Mouse (Mus musculus) lung, postnatal 14 days (tissue): Measurements from ENCODE around the gene Lrg1.
A peak's percentile ranks its signal among the peaks of the same experiment; 100 is the strongest.

Source experiments
- DNase-seq: peaks from one replicate; pipeline ENCODE4 v3.0.0; 2021

Lrg1 gene

GRCm38 (mm10) chr17:56121826-56122225 is at the start of gene Lrg1:
Lrg1 (minus strand) TSS chr17:56122001.
- DNase-seq, result peak; percentile 42

DNA sequence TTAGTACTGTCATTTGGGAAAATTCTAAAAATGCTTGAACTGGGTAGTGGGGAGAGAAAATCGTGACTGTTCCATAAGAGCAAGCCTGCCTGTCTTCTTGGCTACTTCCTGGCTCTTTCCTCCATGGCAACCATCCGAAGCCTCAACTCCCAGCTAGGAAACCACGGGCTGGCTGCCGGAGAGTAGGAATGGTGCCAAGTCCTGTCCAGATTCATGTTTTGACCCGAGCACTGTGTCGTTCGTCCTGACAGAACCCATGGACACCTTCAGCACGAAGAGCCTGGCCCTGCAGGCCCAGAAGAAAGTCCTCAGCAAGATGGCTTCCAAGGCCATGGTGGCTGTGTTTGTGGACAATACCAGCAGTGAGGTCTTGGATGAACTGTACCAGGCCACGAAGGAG is 49.7 kb upstream of the Lrg1 start:
- DNase-seq, result no peak

DNA sequence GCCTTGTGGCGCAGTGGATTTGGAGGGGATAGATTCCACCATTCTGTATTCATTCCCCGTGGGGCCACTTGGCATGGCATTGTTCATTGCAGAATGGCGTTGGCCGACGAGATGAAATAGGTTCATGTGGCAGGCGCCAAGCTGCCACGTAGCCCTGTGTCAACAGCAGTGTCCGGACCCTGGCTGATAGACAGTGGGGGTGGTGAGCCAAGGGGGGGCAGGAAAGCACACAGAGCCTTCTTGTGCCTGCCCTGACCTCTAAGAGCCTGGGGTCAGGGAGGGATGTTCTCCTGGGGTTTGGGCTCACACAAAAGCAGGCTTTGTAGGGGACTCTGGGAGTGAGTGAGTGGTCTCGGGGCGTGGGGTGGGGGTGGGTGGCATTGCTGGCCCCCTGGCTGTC is 48.8 kb upstream of the Lrg1 start:
- no peak for DNase-seq

DNA sequence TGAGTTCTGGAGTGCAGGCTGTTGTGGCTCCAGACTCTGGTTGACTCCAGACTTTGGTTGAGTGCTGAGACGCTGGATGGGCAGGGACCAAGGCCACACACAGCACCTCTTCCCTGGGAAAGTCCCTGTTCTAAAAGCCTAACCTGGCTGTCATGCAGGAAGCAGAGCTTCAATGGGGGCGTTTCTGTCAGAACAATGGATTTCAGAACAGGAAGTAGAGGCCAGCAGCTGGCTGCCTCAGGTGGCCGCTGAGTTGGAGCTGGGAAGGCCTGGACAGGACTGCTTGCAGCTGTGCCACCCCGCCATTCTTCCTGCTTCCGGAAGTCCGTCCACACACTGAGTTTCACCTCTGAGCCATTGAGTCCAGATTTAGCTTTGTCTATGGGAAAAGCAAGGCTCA is 48.0 kb upstream of the Lrg1 start:
- no peak for DNase-seq

DNA sequence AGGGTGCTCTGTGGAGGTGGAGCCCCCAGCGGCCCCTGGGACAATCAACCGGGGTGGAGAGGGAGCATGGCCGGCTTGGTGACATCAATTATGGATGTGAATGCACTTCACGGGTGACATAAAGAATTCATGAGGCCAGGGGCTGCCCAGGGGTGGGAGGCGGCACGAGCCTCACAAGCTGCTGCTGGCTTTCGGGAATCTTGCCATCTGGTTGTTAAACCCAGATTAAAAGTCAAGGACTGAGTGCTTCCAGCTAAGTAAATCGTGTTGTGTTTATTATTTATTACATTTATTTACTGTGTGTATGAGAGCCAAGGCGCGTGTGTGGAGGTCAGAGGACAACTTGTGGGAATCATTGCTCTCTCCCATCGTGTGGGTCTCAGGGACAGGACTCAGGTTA is 43.9 kb upstream of the Lrg1 start:
- no peak for DNase-seq

DNA sequence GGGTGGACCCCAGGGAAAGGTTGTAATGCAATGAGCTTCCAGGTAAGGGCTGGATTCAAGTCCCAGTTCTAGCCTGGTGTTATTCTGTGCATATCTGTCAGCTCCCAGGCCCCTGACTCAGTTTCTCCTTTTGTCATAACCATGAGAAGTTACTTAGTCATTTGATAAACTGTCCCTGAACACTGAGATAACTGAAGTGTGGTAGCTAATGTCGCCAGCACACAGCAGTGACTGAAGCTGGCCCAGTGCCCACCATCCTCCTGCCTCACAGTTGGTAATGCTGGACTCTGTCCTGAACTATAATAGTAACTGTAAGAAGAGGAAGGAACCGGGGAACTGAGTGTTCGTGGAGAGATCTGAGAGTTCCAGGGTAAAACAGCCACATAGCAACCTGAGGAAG is 42.7 kb upstream of the Lrg1 start:
- no peak for DNase-seq

GRCm38 (mm10) chr17:56163523-56164102 is 41.8 kb upstream of the Lrg1 start:
- peak; percentile 23 for DNase-seq

DNA sequence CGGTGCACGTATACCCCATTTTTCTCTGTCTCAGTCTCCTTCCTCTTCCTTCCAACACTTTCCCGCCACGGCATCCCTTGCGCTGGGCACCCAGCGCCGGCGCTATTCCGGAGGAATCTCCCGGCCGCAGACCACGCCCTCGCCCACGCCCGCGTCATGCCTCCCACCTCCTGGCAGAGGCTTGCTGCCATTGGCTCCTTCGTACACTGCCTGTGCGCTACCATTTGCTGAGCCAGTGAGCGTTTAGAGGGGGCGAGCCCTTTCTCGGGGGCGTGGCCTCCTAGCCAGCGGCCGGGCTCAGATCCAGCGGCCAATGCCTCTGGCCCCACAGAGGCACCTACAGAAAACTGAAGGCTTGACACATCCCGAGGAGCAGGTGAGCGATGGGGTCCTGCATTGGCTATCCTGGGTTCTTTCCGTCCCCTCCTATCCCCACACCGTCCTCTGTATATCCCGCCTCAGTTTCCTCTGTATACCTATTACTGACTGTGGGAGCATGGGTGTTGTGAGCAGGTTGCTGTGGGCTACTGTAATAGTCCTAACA is 40.5 kb upstream of the Lrg1 start, which contains the start of gene Tnfaip8l1:
Gene Tnfaip8l1, plus strand, starts transcription at position 247 of the 544 bp plus-strand sequence.
- peak; percentile 97 for DNase-seq

GRCm38 (mm10) chr17:56159729-56160128 is 37.9 kb upstream of the Lrg1 start:
- DNase-seq, result peak; percentile 71

DNA sequence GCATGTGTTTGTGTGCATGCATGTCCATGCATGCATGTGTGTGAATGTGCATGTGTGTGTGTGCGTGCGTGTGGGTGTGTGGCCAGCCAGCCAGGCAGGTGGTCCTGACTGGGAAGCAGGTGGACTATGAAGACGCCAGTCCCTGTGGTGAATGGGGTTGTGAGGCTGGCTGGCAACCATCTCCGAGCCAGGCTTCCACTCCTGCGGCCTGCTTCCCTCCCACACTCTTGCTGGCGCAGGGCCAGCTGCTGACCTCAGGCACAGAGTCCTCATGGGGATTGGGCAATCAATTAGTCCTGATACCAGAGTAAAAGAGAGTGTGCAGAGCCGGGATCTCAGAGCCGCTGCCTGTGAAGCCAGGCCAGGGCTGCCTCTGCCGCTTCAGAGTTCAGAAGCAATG is 31.8 kb upstream of the Lrg1 start:
- DNase-seq, result peak; percentile 76

GRCm38 (mm10) chr17:56149897-56150296 is 28.1 kb upstream of the Lrg1 start:
- no peak for DNase-seq

DNA sequence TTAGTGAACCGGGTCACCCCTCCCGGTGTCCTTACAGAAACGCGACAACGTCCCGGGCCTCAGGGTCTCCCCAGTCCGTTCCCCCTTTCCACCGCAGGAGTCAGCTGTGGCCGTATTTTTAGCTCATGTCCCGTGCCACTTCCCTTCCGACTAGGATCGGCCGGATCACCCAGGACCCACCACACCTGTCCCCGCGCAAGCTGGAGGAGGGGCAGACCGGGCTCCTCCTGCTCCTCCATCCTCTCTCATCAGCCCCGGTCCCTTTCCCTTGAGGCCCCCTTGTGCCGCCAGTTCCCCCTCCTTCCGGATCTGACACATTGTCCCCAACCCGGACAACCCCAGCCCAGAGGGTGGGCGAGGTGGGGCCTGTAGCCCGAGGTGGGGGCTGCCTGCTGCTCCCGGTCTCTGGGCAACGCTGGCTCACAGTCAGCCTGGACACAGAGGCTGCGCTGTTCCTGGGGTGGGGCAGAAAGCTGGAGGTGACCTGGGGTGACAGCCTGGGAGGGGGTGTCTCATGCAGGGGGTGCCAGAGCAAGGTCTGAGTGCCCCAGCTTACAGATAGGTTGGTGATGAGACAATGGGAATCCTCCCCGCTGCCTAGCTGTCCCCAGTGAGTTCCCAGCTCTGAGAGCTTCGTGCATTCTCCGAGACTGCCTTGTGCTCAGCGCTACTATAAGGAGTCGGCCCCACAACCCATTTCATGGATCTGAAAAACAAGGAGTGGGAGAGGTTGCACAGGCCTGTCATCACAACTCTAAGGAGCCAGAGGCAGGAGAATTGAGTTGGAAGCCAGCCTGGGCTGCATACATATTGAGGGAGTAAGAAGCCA is 27.2 kb upstream of the Lrg1 start:
- DNase-seq, result no peak

DNA sequence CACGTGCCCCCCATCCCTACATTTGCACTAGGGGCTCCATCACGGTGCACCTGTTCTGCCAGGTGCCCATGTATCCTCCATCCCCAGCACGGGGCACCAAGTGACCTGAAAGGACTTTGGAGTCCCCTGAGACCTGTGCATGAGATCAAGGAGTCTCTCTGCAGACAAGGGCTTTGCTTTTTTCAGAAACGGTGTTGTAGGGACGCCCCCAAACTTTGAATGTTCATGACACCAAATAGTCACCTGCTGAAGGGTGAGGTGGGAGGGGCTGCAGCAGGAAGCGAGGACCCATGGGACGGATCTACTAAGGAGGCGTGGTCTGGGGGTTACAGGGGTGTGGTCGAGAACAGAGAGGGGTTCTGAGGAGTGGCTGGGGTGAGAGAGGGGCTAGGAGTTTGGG is 26.5 kb upstream of the Lrg1 start:
- DNase-seq, result no peak

GRCm38 (mm10) chr17:56147420-56147819 is 25.6 kb upstream of the Lrg1 start:
- DNase-seq, result no peak

DNA sequence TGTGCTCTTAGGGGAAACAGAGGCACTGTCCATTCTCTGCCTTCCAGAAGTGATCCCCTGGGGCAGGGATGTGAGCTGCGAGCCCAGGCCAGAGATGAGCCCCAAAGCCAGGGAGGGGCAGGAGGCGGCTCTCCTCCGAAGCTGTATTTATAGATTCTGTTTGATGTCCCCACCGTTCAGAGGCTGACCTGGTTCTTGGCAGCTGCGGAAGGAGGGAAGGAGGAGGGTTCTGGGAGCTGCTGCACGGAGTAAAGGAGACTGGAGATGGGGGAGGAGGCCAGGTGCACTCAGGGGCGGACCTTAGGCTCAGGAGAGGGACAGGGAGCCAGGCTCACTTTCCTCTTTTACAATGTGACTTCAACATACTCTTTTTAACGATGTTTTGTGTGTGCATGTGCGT is 24.3 kb upstream of the Lrg1 start:
- DNase-seq, result no peak

- DNase-seq, result no peak
Observed at GRCm38 (mm10) chr17:56144546-56144945, 22.7 kb upstream of the Lrg1 start.

GRCm38 (mm10) chr17:56141702-56142605 is 20.2 kb upstream of the Lrg1 start:
- DNase-seq, result no peak

DNA sequence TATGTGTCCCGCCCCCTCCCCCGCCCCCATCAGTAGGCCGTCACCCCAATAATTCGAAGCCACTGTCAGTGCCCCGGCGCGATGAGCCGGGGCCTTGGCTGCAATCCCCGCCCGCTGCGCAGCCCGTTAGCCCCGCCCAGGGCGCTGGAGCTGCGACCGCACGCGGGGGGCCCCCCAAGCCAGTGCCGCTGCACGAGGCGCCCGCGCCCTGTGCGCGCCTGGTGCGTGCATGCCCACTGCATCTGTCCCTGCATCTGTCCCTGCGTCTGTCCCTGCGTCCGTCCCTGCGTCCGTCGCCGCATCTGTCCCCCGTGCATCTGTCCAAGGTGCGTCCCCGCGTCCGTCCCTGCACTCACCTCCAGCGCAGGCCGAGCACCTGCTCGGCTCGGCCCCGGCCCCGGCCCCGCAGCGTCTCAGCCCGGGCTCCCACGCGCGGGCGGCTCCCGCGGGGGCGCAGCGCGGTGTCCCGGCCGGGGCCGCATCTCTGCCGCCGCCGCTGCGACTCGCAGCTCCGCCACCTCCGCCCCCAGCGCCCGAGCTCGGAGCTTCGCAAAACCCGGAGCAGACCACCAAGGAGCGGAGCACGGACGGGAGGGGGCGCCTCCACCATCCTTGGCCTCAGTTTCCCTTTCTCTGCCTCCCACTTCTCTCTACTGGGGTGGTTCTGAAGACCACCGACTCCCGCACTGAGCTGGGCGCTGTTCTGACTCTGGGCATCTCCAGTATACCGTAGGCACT is 18.2 kb upstream of the Lrg1 start, which contains the start of gene Sema6b:
Gene Sema6b, minus strand, starts transcription at position 486 of the 738 bp plus-strand sequence.
- peak; percentile 59 for DNase-seq

GRCm38 (mm10) chr17:56139355-56139754 is 17.6 kb upstream of the Lrg1 start:
- no peak for DNase-seq

GRCm38 (mm10) chr17:56137839-56138613 is 16.2 kb upstream of the Lrg1 start:
- no peak for DNase-seq

- no peak for DNase-seq
Observed at GRCm38 (mm10) chr17:56136558-56136957, 14.8 kb upstream of the Lrg1 start.
